Mouse (Mus musculus) olfactory bulb, adult 2 months (tissue): ENCODE data around the gene Arhgap24. TPM values are rescaled to one million over a fixed set of nuclear protein-coding genes. Genes with fewer than 3 reads are reported as not detected.
"Not testable (repeated sequence)": the region's sequence is repeated elsewhere in the genome, so short reads cannot be mapped to it uniquely, and the experiment has no call there.

Source experiments
- H3K27ac ChIP-seq: fragments of 200-500 bp; 2 replicates; pipeline ENCODE4 v1.5.1; 2012; ENCODE audit warnings: low read depth, low read length; ENCODE audit not compliant: insufficient read depth
- H3K4me1 ChIP-seq: fragments of 200-500 bp; 2 replicates; pipeline ENCODE4 v1.6.1; 2012; ENCODE audit warnings: low read length; ENCODE audit not compliant: control insufficient read depth, insufficient read depth
- H3K4me3 ChIP-seq: fragments of 200-500 bp; 2 replicates; pipeline ENCODE4 v1.5.1; 2012; ENCODE audit warnings: mild to moderate bottlenecking, low read depth, low read length, moderate library complexity; ENCODE audit not compliant: insufficient read depth
- CTCF ChIP-seq: fragments of 200-500 bp; IDR thresholded peaks from 2 replicates; pipeline ENCODE4 v1.5.1; 2012; ENCODE audit warnings: low read depth, mild to moderate bottlenecking, low read length, moderate library complexity; ENCODE audit not compliant: insufficient read depth
- POLR2A ChIP-seq: fragments of 200-500 bp; IDR thresholded peaks from 2 replicates; pipeline ENCODE4 v1.6.1; 2012; ENCODE audit warnings: mild to moderate bottlenecking, low read depth, low read length, moderate library complexity; ENCODE audit not compliant: insufficient read depth
- WGBS: fragments of 180-500 bp; shearing (Covaris S2); methylation state at CpG from one replicate; pipeline ENCODE4 v1.1.7; 2018; 5-methylcytosine and 5-hydroxymethylcytosine counted together
- polyA plus RNA-seq: library from polyadenylated mRNA; stranded (reverse); fragments of >200 nt; gene quantifications from 2 replicates; pipeline ENCODE4 v1.2.4, GENCODE M21; 2012; ENCODE audit warnings: low replicate concordance; ENCODE audit not compliant: missing spikeins, insufficient read depth, insufficient read length

The Arhgap24 gene
- polyA plus RNA-seq, 1 experiment: not detected

DNA sequence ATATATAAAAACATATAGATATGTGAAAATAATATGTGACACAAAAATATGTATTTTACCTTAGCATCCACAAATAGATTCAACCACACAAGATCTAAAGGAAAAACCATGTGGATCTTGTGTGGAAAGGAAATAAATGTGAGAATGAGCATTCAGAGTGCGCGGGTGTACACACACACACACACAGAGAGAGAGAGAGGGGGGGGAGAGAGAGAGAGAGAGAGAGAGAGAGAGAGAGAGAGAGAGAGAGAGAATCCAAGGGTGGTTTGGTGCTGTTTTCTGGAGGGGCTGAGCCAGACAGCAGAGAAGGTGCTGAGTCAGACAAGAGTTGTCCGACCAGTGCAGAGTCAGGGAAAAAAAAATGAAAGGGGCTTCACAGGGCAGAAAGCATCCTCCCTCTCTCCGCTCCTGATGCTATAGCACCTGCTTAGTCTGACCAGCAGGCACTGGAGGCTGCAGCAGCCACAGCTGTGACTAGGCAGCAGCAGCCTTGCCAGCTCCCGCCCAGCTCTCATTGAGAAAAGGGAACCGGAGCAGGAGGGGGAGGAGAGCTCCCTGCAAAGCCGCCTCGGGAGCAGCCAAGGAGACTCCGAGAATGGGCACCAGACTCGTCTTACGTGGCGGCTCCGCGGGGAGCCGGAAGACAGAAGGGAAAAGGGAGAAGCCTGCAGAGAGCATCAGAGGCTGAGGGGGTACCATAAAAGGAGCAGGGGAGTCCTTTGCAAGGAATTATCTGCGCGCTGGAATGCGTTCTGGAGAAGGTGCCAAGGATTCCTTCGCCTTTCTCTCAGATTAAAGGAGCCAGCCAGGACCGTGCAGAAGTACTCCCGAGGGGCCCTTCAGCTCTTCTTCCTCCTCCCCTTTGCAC, 363.8 kb downstream of the Arhgap24 start:
- peaks cover 9% of the 10 kb centered on the region for H3K4me1 ChIP-seq
- peak overlapping the region; percentile 47 for H3K4me3 ChIP-seq
- H3K27ac ChIP-seq: peak overlapping the region; percentile 31; the same call in 1 of the 2 replicates
- WGBS: 0% methylated on average over 21 of the region's 21 CpGs
- TF ChIP-seq POLR2A (0 out of 2 replicates have a peak, but pooled peaks have one; percentile 11), CTCF (no peak)

DNA sequence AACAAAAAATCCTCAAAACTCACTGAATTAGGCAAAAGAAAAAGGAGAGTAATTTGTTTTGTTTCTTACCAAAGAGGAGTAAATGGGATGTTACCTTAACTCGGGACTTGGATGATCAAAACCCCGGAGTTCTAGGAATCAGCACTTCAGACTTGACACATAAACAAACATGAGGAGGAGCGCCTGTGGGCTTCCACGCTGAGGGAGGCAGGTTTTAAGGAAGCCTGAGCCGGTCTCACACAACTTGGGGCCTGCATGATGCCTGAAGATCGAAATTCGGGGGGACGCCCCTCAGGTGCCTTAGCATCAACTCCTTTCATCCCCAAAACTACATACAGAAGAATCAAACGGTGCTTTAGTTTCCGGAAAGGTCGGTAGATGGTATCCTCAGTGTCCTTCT, 364.6 kb downstream of the Arhgap24 start:
- TF ChIP-seq POLR2A (no peak), CTCF (no peak)
- Histone ChIP-seq H3K4me3 (no peak overlapping the region), H3K27ac (peak overlapping the region; percentile 31; the same call in 1 of the 2 replicates), H3K4me1 (peaks cover 9% of the 10 kb centered on the region)
- 32% methylated on average over 11 of the region's 11 CpGs for WGBS

- Histone ChIP-seq H3K27ac (peak overlapping the region; percentile 3; the same call in 1 of the 2 replicates), H3K4me3 (no peak overlapping the region), H3K4me1 (peaks cover 9% of the 10 kb centered on the region)
- no peak for TF ChIP-seq CTCF
- TF ChIP-seq POLR2A: no peak
- 49% methylated on average over 4 of the region's 4 CpGs for WGBS
Measured at GRCm38 (mm10) chr5:102847859-102848258, 366.7 kb downstream of the Arhgap24 start.

DNA sequence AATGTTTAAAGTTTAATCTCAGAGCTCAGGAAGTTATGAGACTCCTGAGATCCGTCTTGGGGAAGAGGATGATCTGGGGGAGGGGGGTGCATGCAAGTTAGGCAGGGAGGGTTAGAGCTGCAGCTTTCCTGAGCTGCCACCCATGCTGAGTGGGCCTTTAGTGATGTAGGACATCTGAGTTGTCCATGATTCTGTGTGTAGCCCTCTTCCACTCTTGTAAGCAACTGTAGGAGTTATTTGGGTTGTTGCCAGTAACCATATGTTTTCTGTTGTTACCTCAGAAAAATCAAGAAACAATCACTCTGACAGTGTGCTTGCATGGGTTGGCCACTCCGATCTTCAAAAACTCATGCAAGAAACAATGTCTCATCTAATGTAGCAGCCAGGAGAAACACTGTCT, 370.6 kb downstream of the Arhgap24 start:
- Histone ChIP-seq H3K27ac (no peak overlapping the region), H3K4me3 (no peak overlapping the region), H3K4me1 (peaks cover 6% of the 10 kb centered on the region)
- WGBS: 94% methylated on average over 2 of the region's 2 CpGs
- TF ChIP-seq POLR2A (no peak), CTCF (no peak)

- TF ChIP-seq POLR2A (no peak), CTCF (no peak)
- WGBS: 96% methylated on average over 1 of the region's 1 CpGs
- no peaks in the 10 kb centered on the region for H3K4me1 ChIP-seq
- no peak overlapping the region for H3K4me3 ChIP-seq
- no peak overlapping the region for H3K27ac ChIP-seq
Measured at GRCm38 (mm10) chr5:102853750-102854149, 372.6 kb downstream of the Arhgap24 start.

- TF ChIP-seq CTCF: no peak
- no peak for TF ChIP-seq POLR2A
- no peak overlapping the region for H3K27ac ChIP-seq
- no peak overlapping the region for H3K4me3 ChIP-seq
- WGBS: 25% methylated on average over 10 of the region's 10 CpGs
- H3K4me1 ChIP-seq: no peaks in the 10 kb centered on the region
Measured at GRCm38 (mm10) chr5:102855805-102856204, 374.6 kb downstream of the Arhgap24 start.

DNA sequence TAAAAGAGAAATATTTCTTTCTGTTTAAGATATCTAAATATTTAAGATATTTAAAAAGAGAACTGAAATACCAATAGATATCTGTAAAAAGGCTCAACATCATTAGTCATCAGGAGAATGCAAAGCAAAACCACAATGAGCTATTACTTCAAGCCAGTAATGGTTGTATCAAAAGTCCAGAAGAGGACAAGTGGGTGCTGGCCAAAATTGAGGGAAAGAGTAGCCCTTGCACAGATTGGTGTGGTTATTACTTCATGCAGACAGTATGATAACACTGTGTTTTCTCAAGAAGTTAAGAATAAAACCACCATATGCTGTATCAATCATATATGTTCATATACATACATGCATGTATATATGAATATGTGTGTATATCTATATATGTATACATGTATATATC, 376.9 kb downstream of the Arhgap24 start:
- Histone ChIP-seq H3K4me3 (no peak overlapping the region), H3K27ac (no peak overlapping the region), H3K4me1 (no peaks in the 10 kb centered on the region)
- TF ChIP-seq CTCF: no peak
- TF ChIP-seq POLR2A: no peak

DNA sequence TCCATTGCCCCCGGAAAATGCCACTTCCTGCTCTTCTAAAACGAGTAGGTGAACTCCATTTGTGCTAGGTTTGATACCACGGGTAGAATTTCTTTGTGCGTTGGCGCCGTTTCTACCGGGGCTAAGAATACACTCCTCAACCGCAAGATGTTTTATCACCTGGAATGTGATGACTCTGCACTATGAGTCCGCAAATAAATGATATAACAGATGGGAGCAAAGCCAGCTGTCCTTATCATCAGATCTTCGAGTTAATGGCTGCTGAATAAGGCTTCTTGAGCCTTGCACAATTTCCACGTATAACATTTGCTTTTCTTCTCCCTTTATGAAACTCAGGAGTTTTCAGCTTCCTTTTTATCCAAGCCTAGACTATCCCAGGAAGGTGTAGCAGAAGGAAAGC, 378.6 kb downstream of the Arhgap24 start:
- no peak overlapping the region for H3K27ac ChIP-seq
- no peaks in the 10 kb centered on the region for H3K4me1 ChIP-seq
- no peak for TF ChIP-seq POLR2A
- no peak for TF ChIP-seq CTCF
- 89% methylated on average over 11 of the region's 11 CpGs for WGBS
- H3K4me3 ChIP-seq: no peak overlapping the region

- H3K4me3 ChIP-seq: no peak overlapping the region
- H3K27ac ChIP-seq: no peak overlapping the region
- 80% methylated on average over 5 of the region's 5 CpGs for WGBS
- no peaks in the 10 kb centered on the region for H3K4me1 ChIP-seq
- TF ChIP-seq CTCF (no peak), POLR2A (no peak)
Measured at GRCm38 (mm10) chr5:102868196-102868595, 387.0 kb downstream of the Arhgap24 start.

DNA sequence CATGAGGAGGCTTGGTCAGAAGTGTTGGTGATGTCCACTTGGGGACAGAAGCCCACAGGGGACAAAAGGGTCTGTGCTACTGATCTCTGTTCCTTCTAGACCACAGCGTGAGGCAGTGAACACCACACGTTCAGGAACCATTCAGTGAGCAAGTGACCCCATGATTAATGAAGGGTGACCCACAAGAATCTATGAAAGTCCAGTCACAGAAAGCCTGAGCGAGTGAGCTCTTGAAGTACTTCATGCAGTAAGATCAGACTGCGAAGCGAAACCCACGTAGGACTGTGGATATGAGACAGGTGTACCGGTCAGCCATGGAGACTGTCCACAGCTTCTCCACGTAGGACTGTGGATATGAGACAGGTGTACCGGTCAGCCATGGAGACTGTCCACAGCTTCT, 391.8 kb downstream of the Arhgap24 start:
- not testable (repeated sequence) for H3K27ac ChIP-seq, H3K4me3 ChIP-seq, H3K4me1 ChIP-seq
- 93% methylated on average over 9 of the region's 9 CpGs for WGBS
